Mouse (Mus musculus) forebrain, postnatal 0 days (tissue): ENCODE data around the gene Ppil6. TPM values are rescaled to one million over a fixed set of nuclear protein-coding genes. Genes with fewer than 3 reads are reported as not detected.
A peak's percentile ranks its signal among the peaks of the same experiment; 100 is the strongest.

Source experiments
- ATAC-seq: fragments of 200-750 bp; cut with Nextera tagmentation; 2 replicates; pipeline ENCODE4 v1.8.0; 2017; ENCODE audit warnings: mild to moderate bottlenecking, moderate library complexity
- DNase-seq: peaks from one replicate; pipeline ENCODE4 v3.0.0-alpha.2; 2015
- H3K27ac ChIP-seq: fragments of 300-500 bp; sonication (generic); 2 replicates; pipeline ENCODE4 v1.5.1; 2014; ENCODE audit warnings: low read depth, mild to moderate bottlenecking, antibody characterized with exemption, low read length, moderate library complexity, mixed read lengths
- H3K27me3 ChIP-seq: fragments of 300-500 bp; sonication (generic); 2 replicates; pipeline ENCODE4 v1.6.1; 2014; ENCODE audit warnings: mild to moderate bottlenecking, low read length, mixed read lengths; ENCODE audit not compliant: insufficient read depth
- H3K36me3 ChIP-seq: fragments of 300-500 bp; sonication (generic); 2 replicates; pipeline ENCODE4 v1.6.1; 2014; ENCODE audit warnings: mild to moderate bottlenecking, moderate library complexity; ENCODE audit not compliant: insufficient read depth
- H3K4me1 ChIP-seq: fragments of 300-500 bp; sonication (generic); 2 replicates; pipeline ENCODE4 v1.6.1; 2014; ENCODE audit warnings: antibody characterized with exemption; ENCODE audit not compliant: insufficient read depth
- H3K4me2 ChIP-seq: fragments of 300-500 bp; sonication (generic); 2 replicates; pipeline ENCODE4 v1.6.1; 2014; ENCODE audit warnings: low read depth, mild to moderate bottlenecking, moderate library complexity
- H3K4me3 ChIP-seq: fragments of 300-500 bp; sonication (generic); 2 replicates; pipeline ENCODE4 v1.5.1; 2014; ENCODE audit warnings: low read depth, low read length, mixed read lengths
- H3K9ac ChIP-seq: fragments of 300-500 bp; sonication (generic); 2 replicates; pipeline ENCODE4 v1.6.1; 2014; ENCODE audit warnings: mild to moderate bottlenecking
- H3K9me3 ChIP-seq: fragments of 300-500 bp; sonication (generic); 2 replicates; pipeline ENCODE4 v1.6.1; 2016; ENCODE audit warnings: low read length
- CTCF ChIP-seq: sonication (generic); IDR thresholded peaks from 2 replicates; pipeline ENCODE4 v1.5.1; 2016; ENCODE audit warnings: antibody characterized with exemption, control low read depth, low read depth
- WGBS: fragments of 180-500 bp; shearing (Covaris S2); extraction: QIAGEN DNeasy Blood & Tissue Kit; methylation state at CpG from one replicate; pipeline ENCODE4 v1.1.7; 2014; 5-methylcytosine and 5-hydroxymethylcytosine counted together
- polyA plus RNA-seq: library from polyadenylated mRNA; unstranded; fragments of >200 nt; fragmentation: Nextera tagmentation; extraction: Ambion mirVana; gene quantifications from 2 replicates; pipeline ENCODE4 v1.2.1, GENCODE M21; 2015
- total RNA-seq: library from RNA; depleted of rRNA; stranded (reverse); fragments of >200 nt; gene quantifications from 2 replicates; pipeline ENCODE4 v1.2.3, GENCODE M21; 2014; rRNA removed

The Ppil6 gene
- total and polyA plus RNA-seq, 2 experiments from 2014 or later: 0.81 to 8.7 TPM

DNA sequence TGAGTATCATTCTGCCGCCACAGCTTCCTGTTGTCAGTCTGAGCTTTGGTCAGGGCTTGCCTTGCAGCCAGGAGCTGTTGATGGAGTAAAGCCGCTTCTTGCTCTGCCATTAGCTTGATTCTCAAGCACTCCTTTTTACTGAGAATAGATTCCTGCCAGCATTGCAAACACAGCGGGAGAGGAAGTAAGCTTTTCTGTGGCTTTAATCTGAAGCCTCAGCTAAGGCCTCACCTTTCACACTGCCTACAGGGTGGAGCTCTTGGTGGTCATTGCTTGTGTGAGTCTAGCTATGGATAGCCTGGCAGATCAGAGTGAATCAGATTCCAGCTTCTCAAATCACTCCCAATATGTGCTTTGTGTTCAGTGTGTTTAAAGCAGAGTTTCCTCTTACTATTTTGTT is 62.1 kb downstream of the Ppil6 start:
- H3K27ac ChIP-seq: no peak overlapping the region
- H3K9me3 ChIP-seq: peaks cover 5% of the 10 kb centered on the region; the same call in 1 of the 2 replicates
- WGBS: 26% methylated on average over 3 of the region's 3 CpGs
- no peak overlapping the region for H3K4me2 ChIP-seq
- no peaks in the 10 kb centered on the region for H3K36me3 ChIP-seq
- ATAC-seq (no peak), DNase-seq (peak; percentile 4)
- no peaks in the 10 kb centered on the region for H3K27me3 ChIP-seq
- H3K9ac ChIP-seq: no peak overlapping the region
- no peak overlapping the region for H3K4me3 ChIP-seq
- no peaks in the 10 kb centered on the region for H3K4me1 ChIP-seq
- no peak for TF ChIP-seq CTCF

GRCm38 (mm10) chr10:41552847-41553589 is 62.8 kb downstream of the Ppil6 start:
- 30% methylated on average over 14 of the region's 14 CpGs for WGBS

GRCm38 (mm10) chr10:41553711-41554110 is 63.5 kb downstream of the Ppil6 start:
- DNase-seq: no peak
- no peak for TF ChIP-seq CTCF
- 56% methylated on average over 4 of the region's 4 CpGs for WGBS
- no peak for ATAC-seq
- no peaks in the 10 kb centered on the region for H3K27me3 ChIP-seq
- H3K27ac ChIP-seq: no peak overlapping the region
- H3K9ac ChIP-seq: no peak overlapping the region
- peaks cover 5% of the 10 kb centered on the region; the same call in 1 of the 2 replicates for H3K9me3 ChIP-seq
- no peak overlapping the region for H3K4me2 ChIP-seq
- H3K4me3 ChIP-seq: no peak overlapping the region
- no peaks in the 10 kb centered on the region for H3K4me1 ChIP-seq
- no peaks in the 10 kb centered on the region for H3K36me3 ChIP-seq

More at GRCm38 (mm10) chr10:41552847-41553589, 62.8 kb downstream of the Ppil6 start:
- Histone ChIP-seq H3K4me2 (no peak overlapping the region), H3K27ac (no peak overlapping the region), H3K9ac (no peak overlapping the region), H3K36me3 (no peaks in the 10 kb centered on the region), H3K27me3 (no peaks in the 10 kb centered on the region), H3K9me3 (peaks cover 5% of the 10 kb centered on the region; the same call in 1 of the 2 replicates), H3K4me3 (no peak overlapping the region), H3K4me1 (no peaks in the 10 kb centered on the region)
- no peak for TF ChIP-seq CTCF
- peak; percentile 37 for DNase-seq
- ATAC-seq: peak; percentile 40; the same call in 1 of the 2 replicates

GRCm38 (mm10) chr10:41555081-41555480 is 64.8 kb downstream of the Ppil6 start:
- Histone ChIP-seq H3K4me2 (no peak overlapping the region), H3K27ac (no peak overlapping the region)
- WGBS: 94% methylated on average over 3 of the region's 3 CpGs

GRCm38 (mm10) chr10:41558401-41558800 is 68.2 kb downstream of the Ppil6 start:
- ATAC-seq (no peak), DNase-seq (no peak)
- Histone ChIP-seq H3K36me3 (no peaks in the 10 kb centered on the region), H3K9ac (no peak overlapping the region), H3K4me2 (no peak overlapping the region), H3K4me3 (no peak overlapping the region), H3K27ac (no peak overlapping the region), H3K9me3 (peaks cover 18% of the 10 kb centered on the region; the same call in 1 of the 2 replicates), H3K27me3 (no peaks in the 10 kb centered on the region), H3K4me1 (no peaks in the 10 kb centered on the region)
- TF ChIP-seq CTCF: no peak
- WGBS: 96% methylated on average over 1 of the region's 1 CpGs

More at GRCm38 (mm10) chr10:41555081-41555480, 64.8 kb downstream of the Ppil6 start:
- ATAC-seq: no peak
- no peak for TF ChIP-seq CTCF
- no peaks in the 10 kb centered on the region for H3K36me3 ChIP-seq
- DNase-seq: no peak
- H3K9me3 ChIP-seq: peaks cover 9% of the 10 kb centered on the region; the same call in 1 of the 2 replicates
- H3K27me3 ChIP-seq: no peaks in the 10 kb centered on the region
- no peaks in the 10 kb centered on the region for H3K4me1 ChIP-seq
- H3K9ac ChIP-seq: no peak overlapping the region
- no peak overlapping the region for H3K4me3 ChIP-seq

DNA sequence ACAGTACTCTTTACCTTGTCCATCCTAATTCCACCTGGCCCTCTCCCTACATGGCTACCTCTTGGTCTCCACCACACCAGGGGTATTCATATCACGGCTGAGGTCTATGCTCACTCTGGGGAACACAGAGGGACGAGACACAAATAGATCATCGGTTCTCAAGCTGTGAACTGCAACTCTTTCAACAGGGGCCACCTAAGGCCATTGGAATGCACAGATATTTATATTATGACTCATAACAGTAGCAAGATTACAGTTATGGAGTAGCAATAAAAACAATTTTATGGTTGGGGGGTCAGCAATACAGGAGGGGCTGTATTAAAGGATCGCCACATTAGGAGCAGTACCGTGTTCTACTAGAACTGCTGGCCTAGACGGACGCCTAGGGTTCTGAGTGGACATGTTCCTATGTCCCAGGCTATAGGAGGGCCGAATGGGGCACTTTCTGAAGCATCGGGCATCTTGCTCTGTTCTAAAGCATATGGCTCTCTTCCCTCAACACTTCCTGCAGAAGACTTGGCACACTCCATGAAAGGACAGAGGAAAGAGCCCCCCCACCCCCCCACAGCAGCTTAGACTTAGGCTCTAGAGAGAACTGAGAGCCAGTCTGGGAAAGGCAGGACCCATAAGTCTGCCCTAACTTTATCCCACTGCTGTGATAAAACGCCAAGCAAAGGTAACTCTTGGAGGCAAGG is 71.6 kb downstream of the Ppil6 start:
- no peak for DNase-seq
- H3K4me3 ChIP-seq: no peak overlapping the region
- peaks cover 18% of the 10 kb centered on the region; the same call in 1 of the 2 replicates for H3K9me3 ChIP-seq
- H3K9ac ChIP-seq: no peak overlapping the region
- H3K4me1 ChIP-seq: no peaks in the 10 kb centered on the region
- H3K27me3 ChIP-seq: no peaks in the 10 kb centered on the region
- no peak overlapping the region for H3K4me2 ChIP-seq
- H3K27ac ChIP-seq: no peak overlapping the region
- no peaks in the 10 kb centered on the region for H3K36me3 ChIP-seq
- ATAC-seq: no peak
- WGBS: 93% methylated on average over 10 of the region's 10 CpGs
- no peak for TF ChIP-seq CTCF

Other genes starting within 250 kb of the Ppil6 start
- 40.4 and 40.5 TPM in 2 replicates for gene Fig4, start 187.2 kb upstream of the Ppil6 start, total RNA-seq
- gene Fig4, start 187.2 kb upstream of the Ppil6 start, polyA plus RNA-seq: 36.4 and 36.6 TPM in 2 replicates
- gene Ak9, start 186.5 kb upstream of the Ppil6 start, total RNA-seq: 0.31 and 0.48 TPM in 2 replicates
- gene Ak9, start 186.5 kb upstream of the Ppil6 start, polyA plus RNA-seq: 0.21 and 0.34 TPM in 2 replicates
- 20.7 and 29.9 TPM in 2 replicates for gene Zbtb24, start 40.1 kb upstream of the Ppil6 start, total RNA-seq
- 13.2 and 15.5 TPM in 2 replicates for gene Zbtb24, start 40.1 kb upstream of the Ppil6 start, polyA plus RNA-seq
- gene Mical1, start 14.1 kb upstream of the Ppil6 start, total RNA-seq: 37.2 and 40.0 TPM in 2 replicates
- 29.8 and 32.1 TPM in 2 replicates for gene Mical1, start 14.1 kb upstream of the Ppil6 start, polyA plus RNA-seq
- 27.7 and 42.9 TPM in 2 replicates for gene Smpd2, start 70 bp upstream of the Ppil6 start, total RNA-seq
- 37.1 and 43.9 TPM in 2 replicates for gene Smpd2, start 70 bp upstream of the Ppil6 start, polyA plus RNA-seq
- 23.1 and 32.3 TPM in 2 replicates for gene Cd164, start 29.0 kb downstream of the Ppil6 start, total RNA-seq
- 40.5 and 48.8 TPM in 2 replicates for gene Cd164, start 29.0 kb downstream of the Ppil6 start, polyA plus RNA-seq
- gene Ccdc162, start 226.2 kb downstream of the Ppil6 start, total RNA-seq: 1.5 and 3.2 TPM in 2 replicates
- 0.96 and 1.2 TPM in 2 replicates for gene Ccdc162, start 226.2 kb downstream of the Ppil6 start, polyA plus RNA-seq